Mouse (Mus musculus): ENCODE measurements at regions not wholly inside any gene's neighbourhood (a gene's known extent, or its start where the extent isn't known, plus 50 kb on each side); places are given as distances from the start of the nearest gene placed in this dataset.

- no peak overlapping the region for H3K4me3 ChIP-seq (ENCODE audit: low read depth, low read length)
- no peak for ATAC-seq (ENCODE audit: low read depth)
- H3K27me3 ChIP-seq (ENCODE audit: control insufficient read depth, insufficient read depth, low read depth, low read length) = no peaks in the 10 kb centered on the region
- no peaks in the 10 kb centered on the region for H3K9me3 ChIP-seq (replicated peaks; ENCODE audit: control insufficient read depth, low read length)
- H3K27ac ChIP-seq (ENCODE audit: low read length) = no peak overlapping the region
- H3K36me3 ChIP-seq (ENCODE audit: control insufficient read depth, insufficient read depth) = no peaks in the 10 kb centered on the region
- H3K9ac ChIP-seq (ENCODE audit: low read depth, low read length) = no peak overlapping the region
- 44% methylated on average over 1 of the region's 1 CpGs for WGBS (ENCODE audit: insufficient replicate concordance)
- no peaks in the 10 kb centered on the region for H3K4me1 ChIP-seq (ENCODE audit: control insufficient read depth, low read depth, low read length)
- H3K4me2 ChIP-seq (ENCODE audit: low read depth, low read length) = no peak overlapping the region
Observed at GRCm38 (mm10) chr5:77494601-77495000, 86.8 kb upstream of the Igfbp7 start.

DNA sequence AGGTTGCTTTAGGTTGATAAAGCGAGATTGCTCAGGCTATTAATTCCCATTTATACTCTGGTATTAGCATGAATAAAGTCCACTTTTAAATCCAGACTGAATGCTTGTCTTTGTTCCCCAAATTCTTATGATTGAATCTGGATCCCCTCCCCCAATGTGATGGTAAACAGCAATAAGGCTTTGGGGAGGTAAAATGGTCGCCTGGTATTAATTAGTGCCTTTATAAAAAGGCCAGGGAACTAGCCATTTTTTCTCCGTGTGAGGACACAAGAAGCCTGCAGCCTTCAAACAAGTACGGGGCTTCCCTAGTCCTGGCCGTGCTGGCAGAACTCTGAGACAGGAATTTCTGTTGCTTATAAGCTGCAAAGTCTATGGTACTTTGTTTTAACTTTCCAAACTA, 81.1 kb upstream of the Igfbp7 start:
- no peaks in the 10 kb centered on the region for H3K27me3 ChIP-seq (ENCODE audit: control insufficient read depth, insufficient read depth, low read depth, low read length)
- no peak for ATAC-seq (ENCODE audit: low read depth)
- no peak overlapping the region for H3K9ac ChIP-seq (ENCODE audit: low read depth, low read length)
- no peaks in the 10 kb centered on the region for H3K36me3 ChIP-seq (ENCODE audit: control insufficient read depth, insufficient read depth)
- H3K9me3 ChIP-seq (replicated peaks; ENCODE audit: control insufficient read depth, low read length) = no peaks in the 10 kb centered on the region
- no peak overlapping the region for H3K4me3 ChIP-seq (ENCODE audit: low read depth, low read length)
- WGBS (ENCODE audit: insufficient replicate concordance) = 60% methylated on average over 5 of the region's 5 CpGs
- H3K27ac ChIP-seq (ENCODE audit: low read length) = no peak overlapping the region
- H3K4me2 ChIP-seq (ENCODE audit: low read depth, low read length) = no peak overlapping the region
- no peaks in the 10 kb centered on the region for H3K4me1 ChIP-seq (ENCODE audit: control insufficient read depth, low read depth, low read length)

DNA sequence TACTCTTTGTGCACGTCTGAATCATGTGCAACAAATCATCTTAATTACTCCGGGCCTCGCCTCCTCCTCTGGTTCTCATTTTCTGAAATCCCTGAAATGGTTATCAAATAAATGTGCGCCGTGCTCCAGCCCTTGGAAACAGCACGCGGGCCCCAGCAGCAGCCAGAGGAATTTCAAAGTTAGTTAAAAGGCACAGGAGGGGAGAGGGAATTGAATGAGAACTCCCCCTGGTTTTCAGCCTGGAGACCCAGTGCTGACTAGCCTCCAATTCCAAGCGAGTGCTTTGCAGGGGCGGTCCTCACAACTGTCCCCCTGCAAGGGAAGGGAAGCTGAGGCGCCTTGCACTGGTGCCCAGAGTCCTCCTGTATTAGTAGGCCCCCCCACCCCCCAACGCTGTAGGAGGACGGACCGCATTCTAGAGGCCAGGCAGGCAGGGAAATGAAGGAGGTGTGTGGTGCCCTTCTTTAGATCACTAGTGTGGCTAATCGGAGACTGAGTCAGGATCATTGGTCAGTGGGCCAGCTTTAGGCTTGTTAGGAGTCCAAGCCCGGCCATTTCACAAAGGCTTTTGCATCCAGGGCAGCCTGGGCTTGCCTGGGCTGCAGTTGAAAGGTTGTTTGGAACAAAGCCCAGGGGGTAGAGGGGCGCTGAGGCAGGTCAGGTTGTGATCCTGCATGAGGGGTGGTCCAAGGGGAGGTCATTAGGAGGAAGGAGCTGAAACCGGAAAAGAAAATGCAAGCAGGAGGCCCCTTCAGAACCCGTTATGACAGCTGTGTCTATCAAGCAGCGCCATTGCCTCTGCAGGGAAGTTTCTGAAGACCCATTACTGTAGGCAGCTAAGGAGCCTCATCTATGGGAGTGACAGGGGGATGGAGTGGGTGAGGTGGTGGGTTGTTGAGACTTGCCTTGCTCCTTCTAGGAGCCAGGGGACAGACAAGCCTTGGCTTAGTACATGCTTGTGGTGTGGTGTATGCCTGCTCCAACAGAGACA, 80.3 kb upstream of the Igfbp7 start:
- Histone ChIP-seq H3K27ac (ENCODE audit: low read length) (no peak overlapping the region), H3K9me3 (replicated peaks; ENCODE audit: control insufficient read depth, low read length) (no peaks in the 10 kb centered on the region), H3K4me3 (ENCODE audit: low read depth, low read length) (no peak overlapping the region), H3K9ac (ENCODE audit: low read depth, low read length) (no peak overlapping the region), H3K4me1 (ENCODE audit: control insufficient read depth, low read depth, low read length) (no peaks in the 10 kb centered on the region), H3K27me3 (ENCODE audit: control insufficient read depth, insufficient read depth, low read depth, low read length) (no peaks in the 10 kb centered on the region), H3K4me2 (ENCODE audit: low read depth, low read length) (no peak overlapping the region), H3K36me3 (ENCODE audit: control insufficient read depth, insufficient read depth) (no peaks in the 10 kb centered on the region)
- 27% methylated on average over 19 of the region's 19 CpGs for WGBS (ENCODE audit: insufficient replicate concordance)
- ATAC-seq (ENCODE audit: low read depth) = no peak

DNA sequence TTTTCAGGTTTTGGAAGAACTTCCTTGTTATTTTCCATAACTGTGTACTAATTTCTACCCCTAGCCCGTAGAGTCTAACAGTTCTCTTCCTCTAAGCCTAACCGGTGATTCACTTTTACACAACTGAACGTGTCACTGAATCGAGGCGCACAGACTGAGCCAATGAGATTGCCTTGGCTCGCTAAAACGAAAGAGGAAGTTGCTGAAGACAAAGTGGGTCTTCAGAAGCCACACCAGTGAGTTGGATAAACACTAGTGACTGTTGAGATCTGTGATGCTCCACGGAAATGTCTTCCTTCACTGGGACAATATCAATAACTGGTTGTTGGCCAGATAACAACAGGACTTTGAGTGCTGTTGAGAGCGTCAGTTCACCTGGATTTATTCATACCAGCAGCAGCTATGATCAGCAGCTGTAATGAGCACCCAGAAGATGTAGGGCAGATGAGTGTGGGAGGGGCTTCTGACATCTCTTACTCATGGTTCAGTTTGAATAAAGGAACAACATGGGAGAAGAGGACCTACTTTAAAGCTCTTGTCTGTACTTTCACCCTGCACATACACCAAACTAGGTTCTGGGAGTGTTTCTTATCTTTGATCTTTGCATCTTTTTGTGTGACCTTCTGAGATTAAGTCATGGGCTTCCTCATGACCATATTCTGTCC, 75.3 kb upstream of the Igfbp7 start:
- 43% methylated on average over 9 of the region's 9 CpGs for WGBS (ENCODE audit: insufficient replicate concordance)
- H3K27me3 ChIP-seq (ENCODE audit: control insufficient read depth, insufficient read depth, low read depth, low read length) = no peaks in the 10 kb centered on the region
- H3K4me3 ChIP-seq (ENCODE audit: low read depth, low read length) = no peak overlapping the region
- H3K36me3 ChIP-seq (ENCODE audit: control insufficient read depth, insufficient read depth) = no peaks in the 10 kb centered on the region
- H3K9me3 ChIP-seq (replicated peaks; ENCODE audit: control insufficient read depth, low read length) = no peaks in the 10 kb centered on the region
- H3K4me2 ChIP-seq (ENCODE audit: low read depth, low read length) = no peak overlapping the region
- no peak overlapping the region for H3K9ac ChIP-seq (ENCODE audit: low read depth, low read length)
- no peak overlapping the region for H3K27ac ChIP-seq (ENCODE audit: low read length)
- no peak for ATAC-seq (ENCODE audit: low read depth)
- H3K4me1 ChIP-seq (ENCODE audit: control insufficient read depth, low read depth, low read length) = no peaks in the 10 kb centered on the region

DNA sequence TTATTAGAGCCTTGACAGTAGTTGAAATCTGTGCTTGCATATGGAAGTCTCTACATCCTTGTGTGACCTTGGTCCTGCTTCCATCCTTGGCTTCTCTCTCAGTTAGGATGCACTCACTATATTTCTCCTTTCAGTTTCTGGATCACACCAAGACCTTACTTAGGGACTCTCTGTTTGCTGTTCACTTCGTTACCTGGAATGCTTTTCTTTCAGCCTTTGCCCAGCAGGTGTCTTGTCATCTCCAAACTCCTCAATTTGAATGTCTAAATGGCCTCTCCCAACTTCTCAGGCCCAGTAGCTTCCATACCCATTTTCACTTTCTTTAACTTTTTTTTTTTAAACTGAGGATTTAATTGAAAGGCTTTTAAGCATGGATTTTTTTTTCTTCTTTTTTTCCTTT, 74.0 kb upstream of the Igfbp7 start:
- Histone ChIP-seq H3K27me3 (ENCODE audit: control insufficient read depth, insufficient read depth, low read depth, low read length) (no peaks in the 10 kb centered on the region), H3K9me3 (replicated peaks; ENCODE audit: control insufficient read depth, low read length) (no peaks in the 10 kb centered on the region), H3K9ac (ENCODE audit: low read depth, low read length) (no peak overlapping the region), H3K27ac (ENCODE audit: low read length) (no peak overlapping the region), H3K4me2 (ENCODE audit: low read depth, low read length) (no peak overlapping the region), H3K4me1 (ENCODE audit: control insufficient read depth, low read depth, low read length) (no peaks in the 10 kb centered on the region), H3K4me3 (ENCODE audit: low read depth, low read length) (no peak overlapping the region), H3K36me3 (ENCODE audit: control insufficient read depth, insufficient read depth) (no peaks in the 10 kb centered on the region)
- no peak for ATAC-seq (ENCODE audit: low read depth)
- 35% methylated on average over 1 of the region's 1 CpGs for WGBS (ENCODE audit: insufficient replicate concordance)

DNA sequence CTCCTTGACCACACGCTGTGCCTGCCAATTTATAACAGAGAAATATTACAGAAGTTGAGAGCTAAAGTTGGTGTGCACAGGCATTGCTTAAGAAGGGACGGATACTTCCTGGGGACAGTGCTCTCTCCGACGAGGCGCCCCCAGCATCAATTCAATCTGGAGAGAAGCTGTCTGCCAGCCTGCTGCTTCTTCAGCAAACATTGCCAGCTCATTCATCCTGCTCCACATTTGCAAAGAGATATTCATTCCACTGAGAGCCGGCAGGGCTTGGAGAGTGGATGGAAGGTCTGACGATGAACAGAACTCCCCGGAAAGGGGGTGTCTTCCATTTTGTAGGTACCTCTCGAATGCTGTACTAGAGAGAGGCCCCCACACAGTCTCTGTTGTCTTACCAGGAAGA, 70.0 kb upstream of the Igfbp7 start:
- H3K4me3 ChIP-seq (ENCODE audit: low read depth, low read length) = no peak overlapping the region
- H3K9ac ChIP-seq (ENCODE audit: low read depth, low read length) = no peak overlapping the region
- H3K27ac ChIP-seq (ENCODE audit: low read length) = no peak overlapping the region
- ATAC-seq (ENCODE audit: low read depth) = no peak
- H3K9me3 ChIP-seq (replicated peaks; ENCODE audit: control insufficient read depth, low read length) = no peaks in the 10 kb centered on the region
- H3K4me2 ChIP-seq (ENCODE audit: low read depth, low read length) = no peak overlapping the region
- no peaks in the 10 kb centered on the region for H3K4me1 ChIP-seq (ENCODE audit: control insufficient read depth, low read depth, low read length)
- 65% methylated on average over 9 of the region's 9 CpGs for WGBS (ENCODE audit: insufficient replicate concordance)
- no peaks in the 10 kb centered on the region for H3K36me3 ChIP-seq (ENCODE audit: control insufficient read depth, insufficient read depth)
- H3K27me3 ChIP-seq (ENCODE audit: control insufficient read depth, insufficient read depth, low read depth, low read length) = no peaks in the 10 kb centered on the region

DNA sequence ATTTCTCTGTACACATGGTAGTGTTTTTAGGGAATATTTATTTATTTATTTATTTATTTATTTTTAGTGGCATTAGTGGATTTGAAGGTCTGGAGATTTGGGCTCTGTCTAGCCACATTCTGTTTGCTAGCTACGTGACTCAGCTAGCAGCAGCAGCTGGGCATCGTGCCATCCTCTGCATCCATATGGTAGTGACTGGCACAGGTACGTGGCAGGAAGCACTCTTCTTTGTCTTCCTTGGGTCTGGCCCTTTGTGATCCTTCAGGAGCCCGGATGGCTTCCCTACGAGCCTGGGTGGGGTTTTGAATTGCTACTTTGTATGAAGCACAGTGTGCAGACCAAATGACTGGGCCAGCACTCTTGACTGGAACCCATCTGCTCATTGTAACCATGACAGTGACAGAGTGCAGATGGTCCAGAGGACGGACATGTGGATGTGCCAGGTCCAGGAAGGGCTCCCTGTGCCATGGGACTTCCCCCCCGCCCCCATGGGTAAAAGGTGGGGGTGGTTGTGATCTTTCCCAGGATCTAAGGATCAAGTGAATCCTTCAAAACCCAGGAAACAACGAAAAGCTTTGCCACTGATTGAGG, 66.2 kb upstream of the Igfbp7 start:
- Histone ChIP-seq H3K9ac (ENCODE audit: low read depth, low read length) (no peak overlapping the region), H3K4me1 (ENCODE audit: control insufficient read depth, low read depth, low read length) (no peaks in the 10 kb centered on the region), H3K27ac (ENCODE audit: low read length) (no peak overlapping the region), H3K4me3 (ENCODE audit: low read depth, low read length) (no peak overlapping the region), H3K36me3 (ENCODE audit: control insufficient read depth, insufficient read depth) (no peaks in the 10 kb centered on the region), H3K27me3 (ENCODE audit: control insufficient read depth, insufficient read depth, low read depth, low read length) (no peaks in the 10 kb centered on the region), H3K9me3 (replicated peaks; ENCODE audit: control insufficient read depth, low read length) (no peaks in the 10 kb centered on the region), H3K4me2 (ENCODE audit: low read depth, low read length) (no peak overlapping the region)
- 54% methylated on average over 8 of the region's 8 CpGs for WGBS (ENCODE audit: insufficient replicate concordance)
- ATAC-seq (ENCODE audit: low read depth) = no peak

- no peak overlapping the region for H3K9ac ChIP-seq (ENCODE audit: low read depth, low read length)
- H3K4me1 ChIP-seq (ENCODE audit: control insufficient read depth, low read depth, low read length) = no peaks in the 10 kb centered on the region
- no peak overlapping the region for H3K4me2 ChIP-seq (ENCODE audit: low read depth, low read length)
- no peaks in the 10 kb centered on the region for H3K27me3 ChIP-seq (ENCODE audit: control insufficient read depth, insufficient read depth, low read depth, low read length)
- 76% methylated on average over 15 of the region's 15 CpGs for WGBS (ENCODE audit: insufficient replicate concordance)
- no peak for ATAC-seq (ENCODE audit: low read depth)
- no peaks in the 10 kb centered on the region for H3K36me3 ChIP-seq (ENCODE audit: control insufficient read depth, insufficient read depth)
- no peak overlapping the region for H3K4me3 ChIP-seq (ENCODE audit: low read depth, low read length)
- no peak overlapping the region for H3K27ac ChIP-seq (ENCODE audit: low read length)
- H3K9me3 ChIP-seq (replicated peaks; ENCODE audit: control insufficient read depth, low read length) = no peaks in the 10 kb centered on the region
Observed at GRCm38 (mm10) chr5:77469236-77469766, 61.5 kb upstream of the Igfbp7 start.

GRCm38 (mm10) chr5:77468467-77468866, 60.6 kb upstream of the Igfbp7 start:
- Histone ChIP-seq H3K27me3 (ENCODE audit: control insufficient read depth, insufficient read depth, low read depth, low read length) (no peaks in the 10 kb centered on the region), H3K9ac (ENCODE audit: low read depth, low read length) (no peak overlapping the region), H3K27ac (ENCODE audit: low read length) (no peak overlapping the region), H3K4me1 (ENCODE audit: control insufficient read depth, low read depth, low read length) (no peaks in the 10 kb centered on the region), H3K36me3 (ENCODE audit: control insufficient read depth, insufficient read depth) (no peaks in the 10 kb centered on the region), H3K4me3 (ENCODE audit: low read depth, low read length) (no peak overlapping the region), H3K4me2 (ENCODE audit: low read depth, low read length) (no peak overlapping the region), H3K9me3 (replicated peaks; ENCODE audit: control insufficient read depth, low read length) (no peaks in the 10 kb centered on the region)
- WGBS (ENCODE audit: insufficient replicate concordance) = 42% methylated on average over 15 of the region's 15 CpGs
- ATAC-seq (ENCODE audit: low read depth) = no peak

Measured in liver, embryonic 16.5 days (tissue).